Mouse (Mus musculus): ENCODE results near the gene Ddx3x. TPM values are rescaled to one million over a fixed set of nuclear protein-coding genes. Genes with fewer than 3 reads are reported as not detected.
"Not testable (repeated sequence)": the region's sequence is repeated elsewhere in the genome, so short reads cannot be mapped to it uniquely, and the experiment has no call there.

Gene Ddx3x
- polyA plus RNA-seq (2012; rRNA removed), result 78.5 and 90.0 TPM in 2 replicates

GRCm38 (mm10) chrX:13280409-13281328, at the start of gene Ddx3x:
TSS of gene Ddx3x (plus strand) at chrX:13280970.
- DNase-seq (ENCODE audit: extremely low spot score in 1 of 2, low spot score in 1 of 2), result peak; percentile 76 to 96

- DNase-seq (ENCODE audit: extremely low spot score in 1 of 2, low spot score in 1 of 2), result no peak
Observed at GRCm38 (mm10) chrX:13231243-13231642, 49.5 kb upstream of the Ddx3x start.

DNA sequence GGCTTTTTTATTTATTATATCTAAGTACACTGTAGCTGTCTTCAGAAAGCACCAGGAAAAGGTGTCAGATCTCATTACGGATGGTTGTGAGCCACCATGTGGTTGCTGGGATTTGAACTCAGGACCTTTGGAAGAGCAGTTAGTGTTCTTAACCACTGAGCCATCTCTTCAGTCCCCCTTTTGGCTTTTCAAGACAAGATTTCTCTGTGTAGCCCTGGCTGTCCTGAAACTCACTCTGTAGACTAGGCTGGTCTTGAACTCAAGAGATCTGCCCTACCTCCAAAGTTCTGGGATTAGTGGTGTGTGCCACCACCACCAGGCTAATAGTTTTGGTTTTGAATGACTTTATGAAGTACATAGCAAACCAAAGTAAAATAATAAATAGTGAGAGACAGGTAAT, 47.9 kb upstream of the Ddx3x start:
- not testable (repeated sequence) for DNase-seq (ENCODE audit: extremely low spot score in 1 of 2, low spot score in 1 of 2)

DNA sequence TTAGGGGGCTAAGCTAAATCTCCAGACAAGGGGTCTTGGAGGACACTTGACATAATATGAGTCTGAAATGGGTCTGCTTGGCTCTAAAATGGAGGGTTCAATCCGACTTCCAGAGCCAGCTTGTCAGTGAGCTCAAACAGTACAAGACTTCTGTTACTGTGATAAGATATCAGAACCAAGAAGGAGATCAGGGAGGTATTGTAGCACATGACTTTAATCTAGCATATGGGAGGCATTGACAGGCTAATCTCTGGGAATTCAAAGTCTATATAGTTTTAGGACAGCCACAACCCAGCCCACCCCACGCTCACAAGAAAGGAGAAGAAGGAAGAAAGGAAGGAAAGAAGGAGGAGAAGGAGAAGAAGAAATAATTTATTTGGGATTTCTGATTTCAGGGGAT, 47.1 kb upstream of the Ddx3x start:
- no peak for DNase-seq (ENCODE audit: extremely low spot score in 1 of 2, low spot score in 1 of 2)

DNA sequence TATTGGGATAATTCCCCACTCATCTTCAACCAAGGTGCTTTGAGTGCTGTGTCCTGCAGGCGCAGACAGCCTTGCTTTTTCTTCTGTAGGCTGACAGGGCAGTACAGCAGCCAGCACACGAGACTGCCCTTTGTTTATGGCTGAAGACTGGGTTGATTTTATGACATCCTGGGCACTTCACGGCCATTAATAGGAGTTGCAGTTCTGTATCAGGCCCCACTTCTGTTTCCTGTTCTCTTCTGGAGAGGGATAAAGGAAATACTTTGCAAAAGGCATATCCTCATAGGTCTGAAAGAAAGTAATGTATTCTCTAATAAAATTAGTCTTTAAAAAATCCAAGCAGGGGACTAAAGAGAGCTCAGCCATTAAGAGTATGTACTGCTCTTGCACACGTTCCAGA, 46.1 kb upstream of the Ddx3x start:
- DNase-seq (ENCODE audit: extremely low spot score in 1 of 2, low spot score in 1 of 2), result no peak

DNA sequence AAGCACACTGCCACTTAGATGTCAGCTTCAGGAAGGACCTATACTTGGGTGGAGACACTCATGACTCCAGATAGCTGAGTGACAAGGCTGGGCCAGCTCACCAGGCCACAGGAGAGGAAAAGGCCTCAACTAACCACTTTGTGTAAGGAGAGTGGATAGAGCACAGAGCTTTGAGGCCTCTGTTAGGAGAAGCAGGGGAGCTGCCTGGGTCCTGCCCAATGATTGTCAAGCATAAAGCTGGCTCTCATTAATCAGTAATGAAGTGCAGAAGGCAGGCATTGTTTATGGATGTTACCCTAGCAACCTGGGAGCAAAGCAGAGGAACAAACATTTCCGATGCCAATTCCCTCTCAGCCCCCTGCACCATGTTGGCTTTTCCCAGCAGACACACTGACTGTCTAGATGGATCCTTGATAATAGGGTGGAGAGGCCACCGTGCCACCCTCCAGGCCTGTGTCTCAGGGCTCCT, 44.6 kb upstream of the Ddx3x start:
- no peak for DNase-seq (ENCODE audit: extremely low spot score in 1 of 2, low spot score in 1 of 2)

DNA sequence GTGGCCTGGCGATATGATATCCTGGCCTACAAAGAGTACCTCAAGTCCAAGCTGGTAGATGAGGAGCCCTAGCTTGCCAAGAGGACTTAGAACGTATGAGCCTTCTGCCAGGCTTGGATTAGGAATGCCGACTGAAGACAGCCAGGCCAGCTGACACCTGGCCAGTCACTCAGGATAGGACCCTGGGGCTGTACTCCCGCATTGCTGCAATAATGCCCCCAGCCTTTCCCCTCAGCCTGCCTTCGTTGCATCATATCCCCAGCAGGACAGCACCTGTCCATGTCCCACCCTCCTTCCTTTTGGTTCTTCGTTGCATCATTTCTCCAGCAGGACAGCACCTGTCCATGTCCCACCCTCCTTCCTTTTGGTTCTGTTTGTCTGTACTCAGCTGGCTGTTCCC, 41.3 kb upstream of the Ddx3x start:
- no peak for DNase-seq (ENCODE audit: extremely low spot score in 1 of 2, low spot score in 1 of 2)

DNA sequence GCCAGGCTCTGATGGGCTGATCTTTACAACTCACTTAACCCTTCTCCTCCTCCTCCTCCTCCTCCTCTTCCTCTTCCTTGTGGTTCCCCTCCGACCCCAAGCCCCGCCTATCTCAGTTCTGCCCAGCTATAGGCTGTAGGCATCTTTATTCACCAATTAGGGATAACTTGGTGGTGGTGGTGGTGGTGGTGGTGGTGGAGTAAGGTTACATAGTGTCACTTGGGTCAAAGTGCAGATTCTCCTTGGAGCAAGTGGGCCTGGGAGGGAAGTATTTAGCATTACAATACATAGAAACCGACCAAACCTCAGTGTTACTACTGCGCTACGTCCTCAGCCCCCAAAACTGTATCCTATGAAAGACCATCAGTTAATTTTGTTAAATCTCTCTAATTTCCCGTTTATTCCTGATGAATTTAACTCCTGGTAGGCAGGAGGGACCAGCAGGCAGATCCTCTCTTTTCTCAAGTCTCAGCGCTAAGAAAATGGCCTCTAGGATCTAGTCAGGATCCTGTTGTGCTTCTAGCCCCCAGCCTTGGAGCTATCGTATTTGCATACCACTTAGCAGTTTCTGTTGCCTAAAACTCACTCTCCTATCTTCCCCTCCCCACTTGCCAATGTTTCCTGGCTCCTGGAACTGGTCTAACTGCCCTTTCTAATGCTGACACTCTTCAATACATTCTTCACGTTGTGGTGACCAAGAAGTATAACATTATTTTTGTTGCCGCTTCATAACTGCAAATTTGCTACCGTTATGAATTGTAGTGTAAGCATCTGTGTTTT, 39.9 kb upstream of the Ddx3x start:
- no peak for DNase-seq (ENCODE audit: extremely low spot score in 1 of 2, low spot score in 1 of 2)

GRCm38 (mm10) chrX:13241426-13242319, 39.1 kb upstream of the Ddx3x start:
- DNase-seq (ENCODE audit: extremely low spot score in 1 of 2, low spot score in 1 of 2), result peak in 1 of 2 experiments; percentile 30

GRCm38 (mm10) chrX:13242320-13243096, 38.3 kb upstream of the Ddx3x start:
- DNase-seq (ENCODE audit: extremely low spot score in 1 of 2, low spot score in 1 of 2), result peak; percentile 80 to 85

GRCm38 (mm10) chrX:13243133-13244123, 37.3 kb upstream of the Ddx3x start:
- DNase-seq (ENCODE audit: extremely low spot score in 1 of 2, low spot score in 1 of 2), result no peak

- DNase-seq (ENCODE audit: extremely low spot score in 1 of 2, low spot score in 1 of 2), result no peak
Observed at GRCm38 (mm10) chrX:13244588-13244987, 36.2 kb upstream of the Ddx3x start.

DNA sequence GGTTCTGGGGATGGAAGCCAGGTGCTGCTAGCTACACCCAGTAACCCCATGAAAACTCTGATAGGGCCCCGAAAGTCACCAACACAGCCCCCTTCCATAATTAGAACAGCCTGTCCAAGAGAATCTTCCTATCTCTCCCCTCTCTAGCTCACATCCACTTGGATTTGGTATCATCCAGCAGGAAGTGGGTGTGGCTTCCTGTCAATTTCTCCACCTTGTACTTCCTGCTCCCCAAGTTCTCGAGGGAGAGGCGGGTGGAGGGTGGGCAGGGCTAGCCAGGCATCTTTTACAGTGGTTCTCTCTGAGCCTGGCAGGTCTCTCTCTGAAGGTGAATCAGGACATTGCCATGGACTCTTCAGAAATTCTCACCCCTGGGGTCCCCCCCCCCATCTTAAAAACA, 35.7 kb upstream of the Ddx3x start:
- DNase-seq (ENCODE audit: extremely low spot score in 1 of 2, low spot score in 1 of 2), result no peak

GRCm38 (mm10) chrX:13251683-13252082, 29.1 kb upstream of the Ddx3x start:
- DNase-seq (ENCODE audit: extremely low spot score in 1 of 2, low spot score in 1 of 2), result no peak

DNA sequence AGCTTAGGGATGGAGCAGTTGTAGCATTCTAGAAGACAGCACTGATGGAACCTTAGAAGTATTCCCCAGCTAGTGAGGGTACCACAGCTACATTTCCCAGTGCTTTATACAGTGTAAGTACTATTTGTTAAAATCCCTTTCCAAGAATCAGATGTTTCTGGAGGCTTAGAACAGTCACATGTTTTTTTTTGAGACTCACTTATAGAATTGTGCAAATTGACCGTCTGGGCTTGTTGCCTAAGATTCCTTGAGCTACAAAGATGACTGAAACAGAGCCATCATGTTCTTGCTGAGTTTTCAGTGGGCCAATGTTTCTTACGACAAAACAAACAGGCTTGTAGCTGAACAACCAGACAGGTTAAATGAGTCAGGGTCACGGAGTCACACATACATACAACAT, 26.5 kb upstream of the Ddx3x start:
- peak in 1 of 2 experiments; percentile 13 for DNase-seq (ENCODE audit: extremely low spot score in 1 of 2, low spot score in 1 of 2)

GRCm38 (mm10) chrX:13263356-13263755, 17.4 kb upstream of the Ddx3x start:
- no peak for DNase-seq (ENCODE audit: extremely low spot score in 1 of 2, low spot score in 1 of 2)

GRCm38 (mm10) chrX:13275519-13276137, 5.1 kb upstream of the Ddx3x start:
- DNase-seq (ENCODE audit: extremely low spot score in 1 of 2, low spot score in 1 of 2), result no peak

DNA sequence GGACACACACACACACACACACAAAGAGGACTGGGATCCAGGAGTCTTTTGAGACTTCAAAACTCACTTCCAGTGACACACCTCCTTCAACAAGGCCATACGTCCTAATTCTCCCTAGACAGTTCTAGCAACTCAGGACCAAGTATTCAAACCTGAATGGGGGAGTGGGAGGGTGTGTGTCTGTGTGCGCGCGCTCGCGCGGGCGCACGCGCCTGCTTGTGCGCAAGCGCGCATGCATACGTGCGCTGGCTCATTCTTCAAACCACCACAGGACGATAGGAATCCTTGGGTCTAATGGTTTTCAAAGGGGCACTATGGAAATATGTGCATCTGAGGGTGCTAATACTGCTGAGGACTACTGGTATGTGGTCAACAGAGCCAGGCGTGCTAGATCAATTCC, 1.8 kb upstream of the Ddx3x start:
- DNase-seq (ENCODE audit: extremely low spot score in 1 of 2, low spot score in 1 of 2), result no peak
